17 mouse cellular contexts compared by ENCODE assay signal in genomic region chr10:49807276-49807675, GRCm38 (mm10). TPM values are rescaled to one million over a fixed set of nuclear protein-coding genes. Genes with fewer than 3 reads are reported as not detected.
"Had no signal": no experiment of that assay in that cellular context is flagged by ENCODE, and none has a peak within 500 bp of the region (broad histone marks: within the 10 kb centered on the region; RNA-seq: fewer than 3 reads in every experiment).

No protein-coding gene starts in this region.

- H3K27me3 ChIP-seq: limb, embryonic 12.5 days; liver, embryonic 13.5 days; lung, embryonic 15.5 days; megakaryocyte, embryonic 14.5 days; midbrain, embryonic 15.5 days; neural tube, embryonic 13.5 days; stomach, embryonic 15.5 days had no signal

- H3K36me3 ChIP-seq: limb, embryonic 12.5 days; liver, embryonic 13.5 days; lung, embryonic 15.5 days; midbrain, embryonic 15.5 days; neural tube, embryonic 13.5 days; stomach, embryonic 15.5 days had no signal

- H3K4me1 ChIP-seq: limb, embryonic 12.5 days; liver, embryonic 13.5 days; lung, embryonic 15.5 days; megakaryocyte, embryonic 14.5 days; midbrain, embryonic 15.5 days; stomach, embryonic 15.5 days had no signal

- H3K9ac ChIP-seq: limb, embryonic 12.5 days; liver, embryonic 13.5 days; liver, postnatal 0 days; lung, embryonic 15.5 days; midbrain, embryonic 15.5 days; neural tube, embryonic 13.5 days; stomach, embryonic 15.5 days had no signal

- DNase-seq: kidney, postnatal 14 days; liver; liver, embryonic 13.5 days; liver, postnatal 0 days; lung, postnatal 14 days; right cerebral cortex, postnatal 14 days; thymus, adult 2 months; thymus, postnatal 36 days had no signal

- H3K9me3 ChIP-seq: limb, embryonic 12.5 days; liver, embryonic 13.5 days; lung, embryonic 15.5 days; megakaryocyte, embryonic 14.5 days; midbrain, embryonic 15.5 days; neural tube, embryonic 13.5 days; stomach, embryonic 15.5 days had no signal

- H3K4me2 ChIP-seq: limb, embryonic 12.5 days; liver, embryonic 13.5 days; lung, embryonic 15.5 days; midbrain, embryonic 15.5 days; neural tube, embryonic 13.5 days; stomach, embryonic 15.5 days had no signal

- H3K27ac ChIP-seq: left cerebral cortex, adult 2 months; limb, embryonic 12.5 days; liver, embryonic 13.5 days; lung, embryonic 15.5 days; macrophage; midbrain, embryonic 15.5 days; neural tube, embryonic 13.5 days; stomach, embryonic 15.5 days had no signal

- H3K4me3 ChIP-seq: left cerebral cortex, adult 2 months; limb, embryonic 12.5 days; liver, embryonic 13.5 days; lung, embryonic 15.5 days; megakaryocyte, embryonic 14.5 days; midbrain, embryonic 15.5 days; neural tube, embryonic 13.5 days; stomach, embryonic 15.5 days had no signal

- ATAC-seq: liver, postnatal 0 days; midbrain, embryonic 15.5 days had no signal

RNA-seq across cellular contexts. Expression of gene Grik2, which starts 18.7 kb away (rescaled TPM):
- polyA plus RNA-seq: liver, postnatal 0 days; macrophage; spleen, adult 2 months had no signal
